Mouse (Mus musculus): ENCODE results near the gene Cat.
A peak's percentile ranks its signal among the peaks of the same experiment; 100 is the strongest.

Gene Cat

DNA sequence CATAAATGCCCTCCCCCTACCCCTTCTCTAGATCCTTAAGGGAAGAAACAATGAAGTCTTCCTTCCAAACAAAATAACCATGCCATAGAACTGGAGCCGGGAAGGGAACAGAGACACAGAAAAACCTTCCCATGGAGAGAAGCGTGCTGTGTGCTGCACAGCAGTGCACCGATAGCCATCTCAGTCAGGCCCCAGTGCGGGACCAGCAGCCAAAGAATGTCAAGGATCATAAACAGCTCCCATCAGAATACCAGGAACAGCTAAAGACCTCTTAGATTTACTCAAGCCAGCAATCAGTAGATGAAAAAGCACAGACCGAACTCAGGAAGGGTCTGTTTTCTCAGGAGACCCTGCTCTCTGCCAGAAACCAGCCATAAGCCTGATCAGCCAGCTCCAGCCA, 48.4 kb downstream of the Cat start:
- no peak for DNase-seq (ENCODE audit: low read depth, low spot score)

DNA sequence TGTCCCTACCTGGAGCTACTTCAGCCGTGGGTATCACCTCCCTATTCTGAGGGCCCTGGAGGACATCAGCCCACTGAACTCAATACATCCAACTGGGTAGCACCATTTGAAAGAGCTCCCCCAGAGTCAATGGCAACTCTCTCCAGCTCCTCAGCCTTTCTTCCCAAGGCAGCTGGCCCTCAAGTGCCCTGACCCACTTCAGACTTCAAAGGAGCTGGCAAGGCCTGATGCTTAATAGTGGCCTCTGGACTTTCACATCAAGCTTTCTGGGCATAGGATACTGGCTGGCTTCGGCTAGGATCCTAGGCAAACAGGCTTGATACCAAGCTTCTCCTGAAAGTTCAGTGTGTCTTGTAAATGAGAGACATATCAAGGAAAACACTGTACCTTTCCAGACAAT, 49.9 kb downstream of the Cat start:
- DNase-seq (ENCODE audit: low read depth, low spot score), result peak; percentile 29

DNA sequence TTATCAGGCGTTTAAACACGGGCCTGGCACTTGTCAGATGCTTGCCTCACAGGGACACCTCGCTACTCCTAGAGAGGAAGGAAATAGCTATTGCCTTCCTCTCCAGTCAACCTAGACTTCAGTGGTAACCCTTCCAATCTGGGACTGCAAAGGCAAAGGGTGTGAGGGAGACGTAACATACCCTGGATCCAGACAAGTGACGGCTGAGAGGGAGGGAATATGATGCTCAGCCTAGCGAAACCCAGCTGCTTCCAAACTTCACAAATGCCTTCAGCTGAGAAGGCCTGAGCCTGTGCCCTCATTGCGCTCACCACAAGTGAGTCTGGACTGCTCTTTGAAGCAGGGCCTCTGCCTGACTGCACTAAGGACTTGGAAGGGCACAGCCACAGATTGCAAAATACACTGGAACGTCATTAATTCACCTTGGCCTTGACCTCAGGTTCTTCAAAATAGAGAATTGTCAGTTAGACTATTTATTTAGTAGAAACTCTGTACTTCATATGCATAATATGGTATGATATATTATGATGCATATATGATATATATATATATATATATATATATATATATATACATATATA, 52.2 kb downstream of the Cat start:
- DNase-seq (ENCODE audit: low read depth, low spot score), result no peak

DNA sequence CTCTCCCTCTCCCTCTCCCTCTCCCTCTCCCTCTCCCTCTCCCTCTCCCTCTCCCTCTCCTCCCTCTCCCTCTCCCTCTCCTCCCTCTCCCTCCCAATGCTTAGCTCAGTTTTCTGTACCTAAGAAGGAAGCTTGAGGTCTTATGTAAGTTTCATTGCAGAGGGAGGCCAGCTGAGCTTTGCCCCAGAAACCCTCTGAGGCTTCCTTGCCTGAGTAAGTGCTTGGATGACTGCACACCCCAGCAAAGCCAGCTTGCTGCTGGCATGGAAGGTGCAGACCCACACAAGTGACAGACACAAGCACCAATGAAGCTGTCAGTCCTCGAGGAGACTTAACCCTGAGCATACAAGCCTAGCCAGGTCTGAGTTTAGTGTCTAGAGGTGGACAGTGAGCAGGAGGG, 54.2 kb downstream of the Cat start:
- peak; percentile 59 for DNase-seq (ENCODE audit: low read depth, low spot score)

DNA sequence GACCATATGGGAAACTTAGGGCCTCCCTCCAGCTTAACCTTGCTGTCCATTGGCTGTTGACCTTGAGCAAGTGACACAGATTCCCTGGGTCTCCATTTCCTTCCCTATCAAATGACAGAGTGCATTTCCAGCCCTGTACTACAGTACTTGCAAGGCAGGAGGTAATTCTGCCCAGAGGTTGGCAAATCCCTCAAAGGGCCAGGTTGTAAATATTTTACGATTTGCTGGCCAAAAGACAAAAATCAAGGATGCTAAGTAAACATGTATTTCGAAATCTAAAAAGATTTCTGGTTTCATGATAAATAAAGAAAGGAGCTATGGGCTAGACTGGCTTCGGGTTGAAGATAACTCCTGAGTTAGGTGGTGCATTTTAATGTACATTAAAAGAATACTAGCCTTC, 56.6 kb downstream of the Cat start:
- DNase-seq (ENCODE audit: low read depth, low spot score), result no peak

DNA sequence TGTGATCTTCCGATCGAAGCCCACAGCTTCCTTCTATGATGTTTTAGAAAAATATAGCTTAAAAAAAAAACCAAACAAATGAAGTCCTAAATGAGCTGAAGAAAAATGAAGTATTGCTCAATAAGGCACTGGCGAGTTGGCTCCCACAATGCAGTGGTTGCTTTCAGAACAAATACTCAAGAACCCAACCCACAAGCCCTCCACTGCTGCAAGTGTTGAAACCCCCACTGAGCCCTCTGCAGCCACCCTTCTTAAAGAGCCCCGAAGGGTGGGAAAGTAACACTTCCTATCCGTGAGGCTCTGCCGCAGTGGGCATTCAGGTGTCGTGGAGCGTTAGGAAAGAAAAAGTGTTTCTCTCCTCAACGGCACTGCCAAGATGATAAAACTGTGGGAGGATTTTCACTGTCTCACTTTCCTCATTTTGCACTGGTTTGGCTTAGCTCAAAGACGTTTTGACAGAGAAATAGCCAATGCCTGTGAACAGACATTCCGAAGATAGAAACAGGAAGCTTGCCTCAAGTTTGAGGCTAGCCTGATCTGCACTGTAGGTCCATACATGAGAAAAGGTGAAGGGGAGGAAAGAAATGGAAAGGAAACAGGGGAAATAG, 59.4 kb downstream of the Cat start:
- peak; percentile 27 for DNase-seq (ENCODE audit: low read depth, low spot score)

DNA sequence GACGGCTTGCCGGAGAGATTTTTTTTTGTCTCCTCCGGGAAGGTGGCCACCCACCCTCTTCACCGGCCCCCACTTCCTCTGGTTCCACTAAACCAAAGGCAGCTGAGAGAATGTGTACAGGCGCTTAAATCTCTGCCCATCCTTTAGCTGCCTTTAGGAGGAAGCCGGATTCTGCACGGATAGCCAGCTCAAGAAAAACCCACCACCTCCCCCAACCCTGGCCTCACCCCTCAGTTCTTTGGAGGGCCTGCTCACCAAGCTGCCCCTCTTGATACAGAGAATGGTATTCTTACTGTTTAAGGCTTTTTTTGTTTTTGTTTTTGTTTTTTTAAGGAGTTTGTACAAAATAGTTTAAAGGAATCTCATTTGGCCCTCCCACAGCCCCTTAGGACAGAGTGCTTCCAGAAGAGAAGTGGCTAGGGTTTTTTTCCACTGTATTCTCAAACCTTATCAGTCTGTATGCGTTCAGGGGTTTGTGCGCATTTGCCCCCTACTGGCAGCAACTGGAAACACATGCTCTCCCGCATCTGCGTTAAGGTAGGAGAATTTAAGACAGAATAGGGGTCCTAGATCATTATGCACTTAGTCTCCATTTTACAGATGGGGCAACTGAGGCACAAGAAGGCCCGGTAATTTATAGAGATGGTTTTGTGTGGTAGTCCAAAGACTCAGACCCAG, 60.5 kb downstream of the Cat start:
- DNase-seq (ENCODE audit: low read depth, low spot score), result peak; percentile 71

DNA sequence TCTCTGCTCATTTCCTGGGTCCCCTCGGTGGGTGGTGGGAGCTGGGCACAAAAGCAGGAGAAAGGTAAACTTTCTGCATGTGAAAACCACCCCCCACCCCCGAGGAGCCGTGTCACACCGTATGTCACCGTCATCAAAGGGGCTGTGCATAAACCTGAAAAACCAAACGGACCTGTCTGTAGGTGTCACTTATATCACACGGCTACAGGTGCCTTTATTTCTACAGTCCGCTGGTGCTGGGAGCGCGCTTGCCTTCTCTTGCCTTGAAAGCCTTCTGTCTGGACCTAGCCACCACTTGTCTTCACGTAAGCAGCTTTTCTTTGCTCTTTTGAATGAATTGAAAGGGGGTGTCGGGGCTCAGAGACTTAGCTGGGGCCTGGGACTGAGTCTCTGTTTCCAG, 61.1 kb downstream of the Cat start:
- no peak for DNase-seq (ENCODE audit: low read depth, low spot score)

DNA sequence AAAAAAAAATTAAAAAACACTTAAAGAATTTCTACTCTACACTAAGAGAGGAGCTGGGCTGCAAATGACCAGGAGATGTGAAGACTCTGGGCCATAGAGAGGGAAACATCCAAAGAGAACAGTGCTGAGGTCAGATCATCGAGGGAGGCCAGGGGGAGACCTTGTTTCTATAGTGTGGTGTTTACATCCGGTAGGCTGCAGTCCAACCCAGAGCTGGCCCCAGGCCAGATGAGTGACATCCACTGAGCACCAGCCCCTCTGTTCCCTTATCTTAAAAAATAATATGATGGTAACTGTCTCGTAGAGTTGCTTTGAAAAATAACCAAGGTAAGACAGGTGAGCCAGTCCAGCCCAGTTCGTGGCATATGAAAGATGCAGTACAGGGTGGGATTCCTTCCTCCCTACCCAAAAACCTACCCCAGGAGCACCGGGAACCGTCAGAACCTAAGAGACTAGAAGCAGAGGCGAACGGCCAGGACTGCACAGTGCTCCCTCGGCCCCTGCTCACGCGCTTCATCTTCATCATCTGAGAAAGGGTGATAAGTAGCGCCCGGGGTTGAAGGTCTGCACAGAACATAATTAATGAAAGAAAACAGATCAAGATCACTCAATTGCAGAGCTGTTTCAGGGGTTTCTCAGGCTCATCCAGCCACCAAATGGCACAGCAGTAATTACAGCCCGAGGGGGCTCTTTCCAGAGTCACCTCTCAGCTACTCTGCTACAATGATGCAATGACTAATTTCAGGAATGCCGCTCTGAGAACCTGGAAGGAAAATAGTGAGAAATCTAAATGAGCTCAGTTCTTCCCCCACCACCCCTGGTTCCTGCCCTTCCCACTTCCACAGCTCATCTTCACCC, 64.1 kb downstream of the Cat start:
- DNase-seq (ENCODE audit: low read depth, low spot score), result no peak

DNA sequence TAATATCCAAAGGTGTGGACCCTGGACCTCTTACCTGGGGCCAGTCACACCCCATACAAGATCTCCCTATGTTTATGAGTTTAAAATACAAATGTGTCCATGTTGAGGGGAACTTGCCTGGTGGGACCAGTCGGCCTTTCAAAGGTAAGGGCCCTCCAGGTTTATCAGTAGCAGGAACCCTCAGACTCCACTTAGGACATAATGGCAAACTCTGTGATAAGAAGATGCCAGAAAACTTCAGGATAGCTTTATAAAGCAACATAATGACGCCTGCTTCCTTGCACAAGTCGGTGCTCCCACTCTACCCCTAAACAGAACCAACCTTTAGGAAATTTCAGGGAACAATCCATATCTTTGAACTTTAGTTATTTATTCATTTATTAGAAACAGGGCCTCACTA, 69.2 kb downstream of the Cat start:
- DNase-seq (ENCODE audit: low read depth, low spot score), result no peak

DNA sequence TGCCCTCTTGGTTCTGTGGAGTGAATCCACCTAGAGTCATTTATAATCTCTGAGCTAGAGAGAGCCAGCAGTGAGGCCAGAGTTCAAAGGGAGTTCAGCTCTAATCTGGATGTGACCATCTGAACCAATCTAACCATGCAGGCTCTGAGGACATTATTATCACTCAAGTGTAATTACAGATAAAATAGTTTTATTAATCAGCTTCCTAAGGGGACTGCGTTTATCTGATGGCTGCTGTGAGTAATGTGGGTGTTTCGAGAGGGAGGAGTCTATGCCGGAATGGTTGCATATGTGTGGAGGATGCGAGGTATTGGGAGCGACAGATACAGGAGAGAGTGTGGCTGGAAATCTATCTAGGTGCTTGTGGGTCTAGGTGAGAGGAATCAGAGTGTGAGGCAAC, 71.6 kb downstream of the Cat start:
- DNase-seq (ENCODE audit: low read depth, low spot score), result no peak

DNA sequence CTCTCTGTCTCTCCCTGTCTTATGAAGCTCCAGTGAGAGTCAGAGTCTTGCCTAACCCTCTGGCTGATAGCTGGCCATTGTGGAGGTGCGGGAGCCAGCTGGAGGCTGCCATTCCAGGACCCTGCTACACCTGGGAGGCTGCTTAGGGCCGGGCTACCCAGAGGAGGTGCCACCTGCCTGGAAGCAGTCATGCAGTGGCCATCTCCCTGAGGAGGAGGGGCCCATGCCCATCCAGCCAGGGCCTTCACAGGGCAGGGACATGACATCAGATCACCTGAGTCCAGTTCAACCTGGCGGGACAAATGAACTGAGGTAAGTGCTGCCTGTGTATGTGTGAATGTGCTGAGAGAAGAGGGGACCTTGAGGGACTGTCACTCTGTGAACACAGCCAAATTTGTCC, 73.1 kb downstream of the Cat start:
- DNase-seq (ENCODE audit: low read depth, low spot score), result no peak

DNA sequence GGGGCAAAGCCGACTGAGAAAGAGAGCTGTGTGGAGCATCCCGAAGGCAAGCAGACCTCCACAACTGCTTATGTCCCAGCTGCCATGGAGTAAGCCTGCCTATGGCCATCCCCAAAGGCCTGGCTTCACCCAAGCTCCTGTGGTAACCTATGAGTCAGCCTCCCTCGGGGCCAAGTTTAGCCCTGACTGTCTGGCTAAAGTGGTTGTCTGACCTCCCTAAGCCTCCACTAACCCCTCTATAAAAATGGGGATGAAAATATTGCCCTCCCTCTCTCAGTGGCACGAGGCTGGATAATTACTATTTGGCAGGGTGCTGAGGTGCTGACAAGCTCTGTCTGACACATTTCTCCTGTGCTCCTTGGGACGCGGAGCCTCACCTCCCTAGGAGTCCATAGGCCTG, 73.6 kb downstream of the Cat start, which contains the start of gene Elf5:
Gene Elf5, plus strand, starts transcription at position 341 of the 400 bp plus-strand sequence.
- no peak for DNase-seq (ENCODE audit: low read depth, low spot score)

DNA sequence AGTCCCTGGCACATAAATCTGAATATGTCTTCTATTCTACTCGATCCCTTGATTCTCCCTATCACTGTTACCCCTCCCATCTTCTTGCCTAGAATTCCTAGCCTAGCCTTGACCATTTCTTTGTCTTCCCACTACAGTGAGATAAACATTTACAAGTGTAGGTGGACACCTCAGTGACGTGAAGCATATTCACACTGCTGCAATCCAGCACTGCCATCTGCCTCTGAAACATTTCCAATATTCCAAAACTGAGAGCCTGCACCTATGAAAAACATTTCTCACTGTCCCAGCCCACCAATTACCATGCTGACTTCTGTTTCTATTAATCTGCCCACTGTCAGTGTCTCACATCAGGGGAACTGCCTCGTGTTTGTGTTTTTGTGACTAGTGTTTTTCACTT, 78.7 kb downstream of the Cat start:
- peak; percentile 24 for DNase-seq (ENCODE audit: low read depth, low spot score)

All from brain, adult 2 months (tissue).